ENCODE assay signal across 25 mouse cellular contexts in the genomic region with DNA sequence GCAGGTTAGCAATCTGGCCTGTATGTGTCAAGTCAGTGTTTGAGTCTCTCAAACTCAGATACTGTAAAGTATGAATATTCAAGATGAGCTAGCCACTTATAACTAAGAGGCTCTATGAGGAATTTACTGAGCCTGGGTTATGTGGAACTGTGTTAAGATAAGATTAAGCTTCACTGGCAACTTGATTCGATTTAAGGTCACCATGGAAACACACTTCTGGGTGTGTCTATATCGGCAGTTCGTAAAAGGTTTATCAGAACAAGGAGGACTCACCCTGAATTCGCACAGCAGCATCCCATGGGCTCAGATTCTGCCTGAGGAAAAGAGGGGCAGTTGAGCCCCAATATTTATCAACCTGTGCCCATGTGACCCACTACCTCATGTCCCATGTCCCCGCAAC.
"Had no signal": no experiment of that assay in that cellular context is flagged by ENCODE, and none has a peak within 500 bp of the region (broad histone marks: within the 10 kb centered on the region; RNA-seq: fewer than 3 reads in every experiment).

No protein-coding gene starts in this region.

- H3K4me2 ChIP-seq: heart, embryonic 12.5 days; hindbrain, embryonic 12.5 days; hindbrain, embryonic 14.5 days; limb, embryonic 12.5 days; liver, embryonic 11.5 days had no signal

- H3K4me1 ChIP-seq: hindbrain, embryonic 12.5 days; limb, embryonic 10.5 days had no signal

- H3K27me3 ChIP-seq: heart, embryonic 12.5 days; hindbrain, embryonic 12.5 days; limb, embryonic 12.5 days had no signal

- H3K27ac ChIP-seq: gastrocnemius, adult 2 months; heart, embryonic 10.5 days; hindbrain, embryonic 10.5 days; hindbrain, embryonic 12.5 days; hindbrain, embryonic 14.5 days; layer of hippocampus, adult 2 months; left cerebral cortex, adult 2 months; limb, embryonic 10.5 days; limb, embryonic 12.5 days had no signal

- DNase-seq: gastrocnemius, adult 2 months; gastrocnemius, postnatal 10 days; gastrocnemius, postnatal 25 days; heart, adult 18-20 months; heart, postnatal 10 days; heart, postnatal 4 days; kidney, adult 18-20 months; kidney, adult 8-10 months; kidney, postnatal 10 days; kidney, postnatal 25 days; kidney, postnatal 4 days; liver had no signal

- H3K9ac ChIP-seq: heart, embryonic 12.5 days; hindbrain, embryonic 12.5 days; hindbrain, embryonic 14.5 days; limb, embryonic 12.5 days had no signal

- H3K9me3 ChIP-seq: heart, embryonic 10.5 days; heart, embryonic 12.5 days; hindbrain, embryonic 10.5 days; hindbrain, embryonic 12.5 days; limb, embryonic 10.5 days; limb, embryonic 12.5 days had no signal

- ATAC-seq: hindbrain, embryonic 16.5 days; inflammation-experienced regulatory T-cells, adult 6 months; intestine, embryonic 16.5 days had no signal

- H3K4me3 ChIP-seq: gastrocnemius, adult 2 months; heart, embryonic 10.5 days; heart, embryonic 12.5 days; hindbrain, embryonic 10.5 days; hindbrain, embryonic 12.5 days; layer of hippocampus, adult 2 months; left cerebral cortex, adult 2 months; limb, embryonic 10.5 days; limb, embryonic 12.5 days had no signal

- H3K36me3 ChIP-seq: heart, embryonic 10.5 days; heart, embryonic 12.5 days; hindbrain, embryonic 10.5 days; hindbrain, embryonic 12.5 days; limb, embryonic 10.5 days; limb, embryonic 12.5 days had no signal
